Mouse (Mus musculus): ENCODE results near the gene Cdc6. TPM values are rescaled to one million over a fixed set of nuclear protein-coding genes. Genes with fewer than 3 reads are reported as not detected.
A peak's percentile ranks its signal among the peaks of the same experiment; 100 is the strongest.

Cdc6 gene
- polyA plus RNA-seq, 1 experiment, result 11.8 TPM

DNA sequence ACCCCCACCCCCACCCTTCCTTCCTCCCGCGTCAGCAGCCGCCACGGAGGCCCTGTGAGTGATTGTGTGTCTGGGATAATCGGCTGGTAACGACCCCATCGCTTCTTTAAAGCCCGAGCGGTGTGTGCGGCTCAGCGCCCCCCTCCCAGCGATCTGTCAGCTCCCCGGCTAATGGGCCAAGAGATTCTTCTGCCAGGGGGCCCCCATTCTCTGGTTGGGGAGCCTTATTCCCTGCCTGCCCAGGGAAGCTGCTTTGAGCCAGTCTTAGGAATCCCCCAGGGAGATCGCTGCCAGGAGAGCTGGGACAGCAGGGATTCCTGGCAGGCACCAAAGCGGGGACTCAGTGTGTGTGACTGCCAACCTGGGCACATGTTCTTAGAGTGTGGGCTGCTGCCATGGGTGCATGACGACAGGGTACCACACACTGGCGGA, 61.9 kb downstream of the Cdc6 start:
- Histone ChIP-seq H3K27ac (ENCODE audit: insufficient read depth, low read length) (no peak overlapping the region), H3K4me1 (ENCODE audit: control insufficient read depth, insufficient read depth, low read length) (peaks cover 41% of the 10 kb centered on the region), H3K4me3 (ENCODE audit: insufficient read depth, low read length) (no peak overlapping the region)
- TF ChIP-seq CTCF (IDR thresholded peaks at IDR 0.05; ENCODE audit: borderline replicate concordance, insufficient read depth, low read length) (no peak), POLR2A (IDR thresholded peaks at IDR 0.05; ENCODE audit: low read depth, low read length) (no peak)

DNA sequence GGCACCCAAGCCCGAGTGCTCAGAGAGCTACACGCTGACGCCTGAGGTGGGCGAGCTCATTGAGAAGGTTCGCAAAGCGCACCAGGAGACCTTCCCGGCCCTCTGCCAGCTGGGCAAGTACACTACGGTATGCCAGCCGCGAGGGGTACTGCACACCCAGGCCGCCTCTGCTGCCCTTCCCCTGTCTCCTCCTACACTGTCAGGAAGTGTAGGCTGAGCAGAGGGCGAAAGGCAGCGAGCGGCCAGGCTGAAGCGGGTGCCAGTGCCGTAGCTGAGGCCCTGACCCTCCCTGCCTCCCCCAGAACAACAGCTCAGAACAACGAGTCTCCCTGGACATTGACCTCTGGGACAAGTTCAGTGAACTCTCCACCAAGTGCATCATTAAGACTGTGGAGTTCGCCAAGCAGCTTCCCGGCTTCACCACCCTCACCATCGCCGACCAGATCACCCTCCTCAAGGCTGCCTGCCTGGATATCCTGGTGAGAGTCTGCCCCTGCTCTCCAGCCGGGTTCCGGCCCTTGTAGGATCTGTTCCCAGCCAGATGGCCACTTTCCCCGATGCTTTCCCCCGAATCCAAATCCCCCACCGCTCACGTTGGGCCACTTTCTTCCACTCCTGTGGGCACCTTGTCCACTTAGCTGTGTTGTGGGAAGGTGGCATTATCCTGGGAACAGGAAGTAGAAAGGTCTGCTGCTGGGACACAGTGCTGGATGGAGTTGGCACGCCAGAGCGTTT, 62.8 kb downstream of the Cdc6 start:
- H3K27ac ChIP-seq (ENCODE audit: insufficient read depth, low read length), result no peak overlapping the region
- H3K4me3 ChIP-seq (ENCODE audit: insufficient read depth, low read length), result no peak overlapping the region
- TF ChIP-seq POLR2A (IDR thresholded peaks at IDR 0.05; ENCODE audit: low read depth, low read length) (no peak), CTCF (IDR thresholded peaks at IDR 0.05; ENCODE audit: borderline replicate concordance, insufficient read depth, low read length) (no peak)
- H3K4me1 ChIP-seq (ENCODE audit: control insufficient read depth, insufficient read depth, low read length), result peaks cover 39% of the 10 kb centered on the region

DNA sequence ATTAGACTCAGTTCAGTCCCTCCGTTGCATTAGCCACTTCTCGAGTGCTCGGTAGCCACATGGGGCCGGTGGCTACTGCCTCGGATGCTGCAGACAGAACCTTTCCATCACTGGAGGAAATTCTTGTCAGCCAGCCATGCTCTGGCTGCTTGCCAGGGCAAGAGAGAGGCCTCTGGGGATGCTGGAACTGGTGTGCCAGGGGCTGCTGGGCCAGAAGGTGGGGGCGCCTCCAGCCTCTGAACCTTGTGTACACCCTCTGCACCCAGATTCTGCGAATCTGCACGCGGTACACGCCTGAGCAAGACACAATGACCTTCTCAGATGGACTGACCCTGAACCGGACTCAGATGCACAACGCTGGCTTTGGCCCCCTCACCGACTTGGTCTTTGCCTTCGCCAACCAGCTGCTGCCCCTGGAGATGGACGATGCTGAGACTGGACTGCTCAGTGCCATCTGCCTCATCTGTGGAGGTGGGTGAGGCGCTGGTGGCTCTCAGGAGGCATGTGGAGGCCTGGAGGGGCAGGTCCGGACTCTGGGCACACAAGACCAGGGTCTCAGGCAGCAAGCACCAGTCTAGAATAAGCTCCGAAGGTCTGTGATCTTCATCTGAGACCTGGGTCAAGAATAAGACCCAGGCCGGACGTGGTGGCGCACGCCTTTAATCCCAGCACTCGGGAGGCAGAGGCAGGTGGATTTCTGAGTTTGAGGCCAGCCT, 63.9 kb downstream of the Cdc6 start:
- Histone ChIP-seq H3K27ac (ENCODE audit: insufficient read depth, low read length) (no peak overlapping the region), H3K4me1 (ENCODE audit: control insufficient read depth, insufficient read depth, low read length) (peaks cover 29% of the 10 kb centered on the region), H3K4me3 (ENCODE audit: insufficient read depth, low read length) (no peak overlapping the region)
- TF ChIP-seq POLR2A (IDR thresholded peaks at IDR 0.05; ENCODE audit: low read depth, low read length), result no peak
- no peak for TF ChIP-seq CTCF (IDR thresholded peaks at IDR 0.05; ENCODE audit: borderline replicate concordance, insufficient read depth, low read length)

DNA sequence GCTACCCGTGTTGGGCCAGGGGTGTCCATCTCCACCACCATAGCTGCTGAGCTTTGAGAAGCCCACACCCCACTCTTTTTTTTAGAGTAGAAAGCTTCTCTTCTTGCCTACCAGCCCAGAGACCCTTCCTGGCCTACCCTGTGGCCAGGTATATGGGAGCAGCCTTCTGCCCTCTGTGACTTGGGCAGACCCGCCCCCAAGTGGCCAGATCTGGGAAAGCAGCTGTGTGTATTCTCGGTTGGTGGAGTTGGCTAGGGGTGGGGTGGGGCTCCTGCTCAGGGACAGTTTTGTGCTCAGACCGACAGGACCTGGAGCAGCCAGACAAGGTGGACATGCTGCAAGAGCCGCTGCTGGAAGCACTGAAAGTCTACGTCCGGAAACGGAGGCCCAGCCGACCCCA, 64.6 kb downstream of the Cdc6 start:
- no peak overlapping the region for H3K4me3 ChIP-seq (ENCODE audit: insufficient read depth, low read length)
- peaks cover 29% of the 10 kb centered on the region for H3K4me1 ChIP-seq (ENCODE audit: control insufficient read depth, insufficient read depth, low read length)
- no peak overlapping the region for H3K27ac ChIP-seq (ENCODE audit: insufficient read depth, low read length)
- TF ChIP-seq CTCF (IDR thresholded peaks at IDR 0.05; ENCODE audit: borderline replicate concordance, insufficient read depth, low read length), result peak; percentile 68
- no peak for TF ChIP-seq POLR2A (IDR thresholded peaks at IDR 0.05; ENCODE audit: low read depth, low read length)

DNA sequence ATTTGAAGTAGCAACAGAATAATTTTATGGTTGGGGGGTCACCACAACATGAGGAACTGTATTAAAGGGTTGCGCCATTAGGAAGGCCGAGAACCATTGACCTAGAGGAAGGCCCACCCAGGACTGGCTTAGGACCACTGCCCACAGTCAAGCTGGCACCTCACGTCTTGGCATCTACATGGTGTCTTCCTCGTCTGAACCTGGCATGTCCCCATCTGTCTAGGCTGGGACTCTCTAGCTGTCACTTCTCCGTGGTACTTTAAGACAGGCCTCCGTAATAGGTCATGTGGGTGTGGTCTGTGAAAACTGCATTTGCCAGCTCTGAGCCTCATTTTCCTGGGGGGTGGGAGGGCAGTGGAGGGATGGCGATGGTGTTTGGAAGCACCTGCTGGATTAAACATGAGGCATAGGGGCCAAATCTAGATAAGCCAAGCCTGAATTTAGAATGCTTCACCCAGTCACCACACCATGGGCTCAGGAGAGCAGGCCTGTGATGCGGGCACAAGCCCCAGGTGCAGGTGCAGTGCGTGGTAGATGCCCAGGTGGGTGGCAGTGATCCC, 65.3 kb downstream of the Cdc6 start:
- TF ChIP-seq CTCF (IDR thresholded peaks at IDR 0.05; ENCODE audit: borderline replicate concordance, insufficient read depth, low read length) (no peak), POLR2A (IDR thresholded peaks at IDR 0.05; ENCODE audit: low read depth, low read length) (no peak)
- H3K4me3 ChIP-seq (ENCODE audit: insufficient read depth, low read length), result no peak overlapping the region
- no peak overlapping the region for H3K27ac ChIP-seq (ENCODE audit: insufficient read depth, low read length)
- peaks cover 27% of the 10 kb centered on the region for H3K4me1 ChIP-seq (ENCODE audit: control insufficient read depth, insufficient read depth, low read length)

Other genes with a start within 250 kb of the Cdc6 start
- not detected in 2 replicates for gene Gsdma, start 243.4 kb upstream of the Cdc6 start, polyA plus RNA-seq (2011; ENCODE audit: insufficient read length, low read depth, missing spikeins)
- 86.7 and 91.8 TPM in 2 replicates for gene Psmd3, start 225.2 kb upstream of the Cdc6 start, polyA plus RNA-seq (2011; ENCODE audit: insufficient read length, low read depth, missing spikeins)
- gene Csf3, start 206.5 kb upstream of the Cdc6 start, polyA plus RNA-seq (2011; ENCODE audit: insufficient read length, low read depth, missing spikeins), result 0.35 TPM in 1 of 2 replicates, not detected in the other
- 50.1 and 58.1 TPM in 2 replicates for gene Med24, start 178.4 kb upstream of the Cdc6 start, polyA plus RNA-seq (2011; ENCODE audit: insufficient read length, low read depth, missing spikeins)
- gene Thra, start 167.2 kb upstream of the Cdc6 start, polyA plus RNA-seq (2011; ENCODE audit: insufficient read length, low read depth, missing spikeins), result 66.0 and 83.9 TPM in 2 replicates
- gene Nr1d1, start 132.5 kb upstream of the Cdc6 start, polyA plus RNA-seq (2011; ENCODE audit: insufficient read length, low read depth, missing spikeins), result 18.7 and 23.7 TPM in 2 replicates
- 77.7 and 83.8 TPM in 2 replicates for gene Msl1, start 112.3 kb upstream of the Cdc6 start, polyA plus RNA-seq (2011; ENCODE audit: insufficient read length, low read depth, missing spikeins)
- gene Casc3, start 102.9 kb upstream of the Cdc6 start, polyA plus RNA-seq (2011; ENCODE audit: insufficient read length, low read depth, missing spikeins), result 29.7 and 36.7 TPM in 2 replicates
- 1.6 and 2.0 TPM in 2 replicates for gene Rapgefl1, start 71.0 kb upstream of the Cdc6 start, polyA plus RNA-seq (2011; ENCODE audit: insufficient read length, low read depth, missing spikeins)
- gene Wipf2, start 44.2 kb upstream of the Cdc6 start, polyA plus RNA-seq (2011; ENCODE audit: insufficient read length, low read depth, missing spikeins), result 10.7 and 11.4 TPM in 2 replicates
- 26.8 and 28.2 TPM in 2 replicates for gene Rara, start 20.0 kb downstream of the Cdc6 start, polyA plus RNA-seq (2011; ENCODE audit: insufficient read length, low read depth, missing spikeins)
- not detected in 2 replicates for gene Gjd3, start 75.2 kb downstream of the Cdc6 start, polyA plus RNA-seq (2011; ENCODE audit: insufficient read length, low read depth, missing spikeins)
- gene Top2a, start 116.4 kb downstream of the Cdc6 start, polyA plus RNA-seq (2011; ENCODE audit: insufficient read length, low read depth, missing spikeins), result 141 and 227 TPM in 2 replicates
- gene Igfbp4, start 133.4 kb downstream of the Cdc6 start, polyA plus RNA-seq (2011; ENCODE audit: insufficient read length, low read depth, missing spikeins), result 212 and 419 TPM in 2 replicates
- gene Tns4, start 181.5 kb downstream of the Cdc6 start, polyA plus RNA-seq (2011; ENCODE audit: insufficient read length, low read depth, missing spikeins), result not detected in 2 replicates
- gene Ccr7, start 247.3 kb downstream of the Cdc6 start, polyA plus RNA-seq (2011; ENCODE audit: insufficient read length, low read depth, missing spikeins), result not detected in 2 replicates

All from embryonic fibroblast, embryonic 13.5 days (primary cell).